Mouse (Mus musculus): ENCODE measurements around the gene Scrn1.
A peak's percentile ranks its signal among the peaks of the same experiment; 100 is the strongest.

The Scrn1 gene

DNA sequence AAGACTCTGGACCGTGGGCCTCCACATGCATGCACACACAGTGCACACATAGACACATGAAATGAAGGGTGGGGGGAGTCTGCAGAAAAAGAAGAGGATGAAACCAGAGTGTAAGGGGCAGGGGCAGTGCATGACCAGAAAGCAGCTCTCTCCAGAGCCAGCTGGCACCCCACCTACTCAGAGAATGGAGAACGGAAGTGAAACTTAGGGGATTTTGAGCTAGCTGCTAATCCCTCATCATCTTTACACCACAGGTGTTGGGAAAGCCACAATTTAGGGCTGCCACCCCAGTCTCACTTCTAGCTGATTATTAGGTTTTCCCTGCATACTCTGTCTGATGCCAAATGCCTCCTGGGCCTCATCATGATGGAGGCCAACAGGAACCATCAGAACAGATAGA is 36.1 kb downstream of the Scrn1 start:
- DNase-seq (ENCODE audit: low spot score) = no peak

DNA sequence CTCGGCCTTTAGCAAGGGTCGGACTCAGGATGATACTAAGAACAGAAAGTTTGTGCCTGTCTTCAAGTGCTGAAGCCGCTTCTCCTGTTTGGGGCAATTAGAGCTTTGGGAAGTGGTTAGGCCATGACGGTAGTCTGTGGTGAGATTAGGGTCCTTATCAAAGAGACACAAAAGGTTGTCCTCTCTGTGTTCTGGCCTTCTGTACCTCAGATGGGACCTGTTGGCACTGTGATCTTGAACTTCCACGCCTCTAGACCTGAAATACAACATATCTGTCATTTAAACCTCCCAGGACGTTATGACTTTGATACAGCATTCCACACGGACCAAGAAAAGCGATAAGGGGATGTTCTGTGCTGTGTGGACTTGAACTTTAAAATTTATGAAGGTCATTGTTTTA is 37.6 kb downstream of the Scrn1 start:
- no peak for DNase-seq (ENCODE audit: low spot score)

DNA sequence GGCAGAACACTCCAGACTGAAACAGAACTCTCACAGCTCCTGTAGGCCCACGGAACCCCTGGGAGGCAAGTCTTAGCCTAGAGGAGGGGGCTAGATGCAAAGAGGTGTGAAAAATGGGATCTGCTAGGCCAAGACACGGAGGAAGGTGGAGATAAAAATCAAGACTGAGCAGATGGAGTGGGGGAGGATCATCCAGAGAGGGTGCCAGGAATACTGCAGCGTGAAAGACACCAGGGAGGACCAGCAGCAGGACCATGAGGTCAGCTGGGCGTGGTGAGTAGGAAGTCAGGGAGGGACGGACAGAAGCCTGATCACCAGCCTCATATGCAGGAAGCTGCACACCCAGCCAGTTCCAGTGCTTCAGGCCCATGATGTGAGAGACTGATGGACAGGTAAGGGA is 47.5 kb downstream of the Scrn1 start:
- DNase-seq (ENCODE audit: low spot score) = no peak

DNA sequence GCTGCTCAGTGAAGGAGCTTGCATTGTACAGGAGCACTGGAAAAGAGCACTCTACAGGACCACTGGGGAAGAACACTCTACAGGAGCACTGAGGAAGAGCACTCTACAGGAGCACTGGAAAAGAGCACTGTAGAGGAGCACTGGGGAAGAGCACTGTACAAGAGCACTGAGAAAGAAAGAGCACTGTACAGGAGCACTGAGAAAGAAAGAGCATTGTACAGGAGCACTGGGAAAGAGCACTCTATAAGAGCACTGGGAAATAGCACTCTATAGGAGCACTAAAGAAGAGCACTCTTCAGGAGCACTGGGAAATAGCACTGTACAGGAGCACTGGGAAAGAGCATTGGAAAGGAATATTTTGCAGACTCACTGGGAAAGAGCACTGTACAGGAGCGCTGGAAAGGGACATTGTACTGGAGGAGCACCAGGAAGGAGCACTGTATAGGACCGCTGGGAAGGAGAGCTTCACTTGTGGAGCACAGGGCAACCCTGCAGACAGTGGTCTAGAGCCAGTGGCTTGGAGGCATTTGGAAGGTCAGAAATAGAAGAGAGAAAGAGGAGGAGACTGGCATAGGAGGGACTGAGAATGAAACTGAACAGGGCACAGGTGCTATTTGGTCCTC is 49.7 kb downstream of the Scrn1 start:
- DNase-seq (ENCODE audit: low spot score) = no peak

DNA sequence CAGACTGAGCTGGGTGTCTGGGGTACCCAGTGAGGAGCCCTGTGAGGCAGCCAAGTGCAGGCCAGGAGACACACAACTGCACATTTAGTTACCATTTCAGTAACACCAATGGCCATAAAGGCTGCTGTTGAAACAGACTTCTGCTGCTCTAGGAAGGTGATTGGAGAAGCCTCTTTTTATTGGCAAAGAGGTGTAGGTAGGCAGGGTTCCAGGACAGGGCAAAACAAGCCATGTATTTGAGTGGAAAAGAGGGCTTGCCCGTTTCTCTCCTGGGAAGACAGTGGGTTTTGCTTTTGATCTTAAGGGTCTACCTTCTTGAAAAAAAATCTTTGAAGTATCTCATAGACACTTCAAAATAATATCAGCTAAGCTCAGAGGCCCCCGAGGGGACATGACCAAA is 54.0 kb downstream of the Scrn1 start:
- no peak for DNase-seq (ENCODE audit: low spot score)

DNA sequence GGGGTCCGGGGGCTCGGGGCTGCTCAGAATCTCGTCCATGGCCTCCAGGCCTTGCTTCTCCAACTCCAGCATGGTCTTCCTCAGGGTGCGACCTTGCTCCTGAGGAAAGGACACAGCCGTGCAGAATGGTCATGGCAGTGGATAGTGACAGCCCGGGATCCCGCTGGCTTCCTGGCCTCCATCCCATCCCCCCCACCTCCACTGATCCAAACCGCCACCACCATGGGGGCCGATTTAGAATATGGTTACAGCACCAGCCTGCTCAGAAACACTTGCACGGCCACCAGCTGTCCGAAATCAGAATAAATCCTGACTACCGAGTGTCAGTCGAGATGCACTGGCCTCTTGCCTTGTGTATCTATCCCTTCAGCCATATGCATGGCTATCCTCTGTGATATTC is 57.0 kb downstream of the Scrn1 start:
- no peak for DNase-seq (ENCODE audit: low spot score)

DNA sequence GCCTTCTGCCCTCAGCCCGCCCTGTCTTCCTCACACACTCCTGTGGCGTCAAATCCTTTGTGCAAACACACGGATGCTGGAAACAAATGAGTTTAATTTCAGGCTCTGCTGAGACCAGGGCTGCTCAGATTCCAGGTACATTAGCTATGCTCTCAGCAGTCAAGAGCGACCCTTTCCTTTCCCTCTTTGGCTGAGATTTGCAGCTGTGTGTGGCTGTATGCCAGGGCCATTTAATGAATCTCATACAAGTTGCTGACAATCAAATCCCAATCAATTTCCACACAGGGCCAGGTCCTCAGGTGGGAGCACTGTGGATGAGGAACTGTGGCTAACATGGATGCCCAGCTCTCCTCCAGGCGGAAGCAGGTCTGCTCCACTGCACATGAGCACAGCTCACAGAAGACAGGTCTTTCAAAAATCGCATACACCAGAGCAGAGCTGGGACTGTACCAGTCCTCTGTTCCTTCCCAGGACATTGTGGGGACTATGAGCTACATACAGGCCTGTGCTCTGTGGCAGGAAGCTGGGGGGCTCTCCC is 58.0 kb downstream of the Scrn1 start:
- no peak for DNase-seq (ENCODE audit: low spot score)

DNA sequence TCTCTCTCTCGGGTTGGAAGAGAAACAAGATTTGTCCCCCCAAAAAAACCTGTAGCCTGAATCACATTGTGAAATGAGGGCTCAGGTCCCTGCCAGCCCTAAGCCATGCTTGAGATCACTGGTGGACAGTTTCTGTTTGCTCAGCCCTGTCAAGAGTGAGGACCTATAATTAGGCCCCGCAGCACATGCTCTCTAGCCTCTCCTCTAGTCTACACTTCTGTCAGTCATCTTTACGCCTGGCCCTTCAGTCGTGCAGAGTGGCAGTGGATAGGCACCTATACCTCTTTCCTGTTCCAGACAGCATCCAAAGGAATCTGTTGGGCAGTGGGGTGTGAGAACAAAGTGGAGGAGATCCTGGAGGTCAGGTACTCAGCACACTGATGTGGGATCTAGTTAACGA is 58.5 kb downstream of the Scrn1 start:
- no peak for DNase-seq (ENCODE audit: low spot score)

DNA sequence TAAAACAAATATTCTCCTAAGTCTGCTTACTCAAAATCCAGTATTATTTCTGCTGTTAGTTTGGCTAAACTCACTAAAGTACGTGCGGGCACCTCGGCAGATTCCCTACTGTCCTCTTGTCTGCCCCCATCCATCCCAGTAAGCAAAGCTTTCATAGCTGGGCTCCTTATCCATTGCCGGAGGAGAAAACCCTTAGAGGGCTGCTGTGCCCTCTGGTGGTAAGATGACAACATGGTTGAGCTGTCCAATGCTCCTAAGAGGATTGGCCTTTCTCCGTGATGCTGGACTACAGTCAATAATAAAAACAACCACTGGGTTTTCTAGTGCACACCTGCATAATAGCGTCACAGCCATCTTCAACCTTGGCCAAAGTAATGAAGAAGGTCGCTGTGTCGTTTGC is 59.3 kb downstream of the Scrn1 start:
- DNase-seq (ENCODE audit: low spot score) = peak; percentile 60

DNA sequence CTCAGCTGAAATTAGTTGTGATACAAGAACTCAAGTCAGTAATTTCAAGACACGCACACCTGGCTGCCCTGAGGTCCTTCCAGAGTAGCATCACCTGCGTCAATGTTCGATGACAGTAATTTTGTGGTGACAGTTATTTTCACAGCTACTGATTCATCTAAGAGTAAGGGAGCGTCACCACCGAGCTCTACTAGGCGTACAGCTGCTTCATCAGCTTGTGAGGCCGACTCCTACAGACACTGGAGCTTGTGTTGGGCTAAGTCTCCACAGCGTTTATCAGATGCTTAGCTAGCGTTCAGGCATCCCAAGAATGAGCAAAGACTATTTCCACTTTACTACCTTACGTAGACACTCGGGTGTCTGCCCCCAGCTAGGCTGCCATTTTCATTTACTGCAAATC is 60.0 kb downstream of the Scrn1 start:
- DNase-seq (ENCODE audit: low spot score) = no peak

DNA sequence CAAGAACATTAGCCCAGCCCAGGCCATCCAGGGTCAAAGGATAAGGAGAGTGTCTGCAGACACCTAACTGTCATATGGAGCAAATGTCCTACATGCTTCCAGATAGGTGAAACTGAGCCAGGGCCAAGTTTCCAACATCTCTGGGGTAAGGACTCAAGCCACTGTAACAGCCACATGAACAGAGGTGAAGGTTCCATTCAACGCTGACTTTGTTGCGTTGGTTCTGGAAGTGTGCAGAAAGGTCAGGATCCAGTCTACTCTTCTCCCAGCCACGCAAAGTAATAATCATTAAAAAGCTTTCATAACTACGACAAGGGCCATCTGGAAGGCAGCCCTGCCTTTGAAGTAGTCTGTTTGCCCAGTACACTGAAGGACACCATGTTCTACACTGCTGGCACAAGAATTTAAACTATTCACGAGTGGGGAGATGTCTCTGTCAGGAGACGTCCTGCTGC is 63.6 kb downstream of the Scrn1 start:
- DNase-seq (ENCODE audit: low spot score) = no peak

DNA sequence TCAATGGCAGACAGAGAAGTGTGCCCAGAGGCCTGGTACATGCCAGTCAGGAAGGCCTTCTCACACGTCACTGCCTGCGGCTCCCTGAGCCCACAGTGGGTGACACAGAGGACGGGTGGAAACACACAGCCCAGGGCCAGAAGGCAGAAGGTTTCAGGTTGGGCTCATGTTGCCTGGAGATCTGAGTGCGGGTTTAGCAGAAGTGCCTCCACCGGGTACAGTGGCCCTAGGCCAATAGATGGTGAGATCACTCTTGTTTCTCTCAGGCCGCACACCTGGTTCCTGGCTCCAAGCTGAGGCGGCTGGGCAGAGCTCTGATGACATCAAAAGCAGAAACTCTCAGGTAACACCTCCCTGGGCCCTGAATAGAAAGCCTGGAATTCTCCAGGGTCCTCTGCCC is 70.1 kb downstream of the Scrn1 start:
- DNase-seq (ENCODE audit: low spot score) = no peak

DNA sequence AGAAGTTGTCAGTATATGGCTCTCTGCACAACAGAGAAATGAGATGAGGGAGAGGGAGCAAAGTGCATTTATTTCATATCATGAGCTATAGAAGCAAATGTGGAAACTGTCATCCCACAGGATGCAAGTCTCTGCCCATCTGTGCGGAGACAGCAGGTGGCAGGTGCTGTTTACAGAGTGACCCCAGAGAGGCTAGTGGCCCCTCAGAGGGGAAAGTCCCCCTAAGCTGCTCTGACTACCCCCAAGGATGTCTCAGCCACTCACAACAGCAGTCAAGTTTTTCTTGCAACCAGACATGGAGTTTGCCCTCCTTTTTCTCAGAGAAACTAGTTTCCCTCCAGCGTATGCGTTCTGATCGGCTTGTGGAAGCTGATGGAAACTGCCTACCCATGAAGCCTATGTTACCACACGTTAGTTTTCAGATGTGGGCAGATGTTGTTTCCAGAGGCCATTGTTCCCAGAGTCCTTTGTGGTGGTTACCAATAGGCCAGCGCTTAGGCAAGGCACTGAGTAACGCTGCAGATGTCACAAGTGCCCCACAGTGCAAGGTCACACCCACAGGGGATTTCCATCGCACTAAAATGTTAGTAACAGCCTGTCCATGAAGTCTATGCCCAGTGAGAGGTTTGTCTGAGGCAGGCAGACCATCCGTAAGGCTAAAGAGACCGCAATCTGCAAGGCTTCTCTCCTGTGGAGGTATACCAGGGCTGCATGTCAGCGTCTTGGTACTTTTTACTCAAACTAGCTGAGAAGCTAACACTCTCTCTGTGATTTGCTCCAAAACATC is 71.5 kb downstream of the Scrn1 start:
- DNase-seq (ENCODE audit: low spot score) = no peak

DNA sequence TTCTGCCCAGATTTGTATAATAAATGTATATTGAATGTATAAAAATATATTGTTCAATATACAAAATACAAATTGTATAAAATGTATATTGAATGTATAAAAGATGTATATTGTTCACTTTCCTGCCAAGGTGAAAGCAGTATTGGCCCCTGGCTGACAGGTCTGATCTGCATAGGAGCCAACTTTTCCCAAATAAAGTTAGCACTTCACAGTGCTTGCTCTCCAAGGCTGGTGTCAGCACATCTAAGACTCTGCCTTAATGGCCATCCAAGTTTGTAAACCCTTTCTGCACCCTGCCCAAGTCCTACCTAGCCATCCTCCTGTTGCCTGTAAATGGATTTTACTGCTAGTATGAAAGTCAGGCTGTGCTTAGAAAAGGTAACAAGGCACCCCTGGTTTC is 72.2 kb downstream of the Scrn1 start:
- DNase-seq (ENCODE audit: low spot score) = no peak

DNA sequence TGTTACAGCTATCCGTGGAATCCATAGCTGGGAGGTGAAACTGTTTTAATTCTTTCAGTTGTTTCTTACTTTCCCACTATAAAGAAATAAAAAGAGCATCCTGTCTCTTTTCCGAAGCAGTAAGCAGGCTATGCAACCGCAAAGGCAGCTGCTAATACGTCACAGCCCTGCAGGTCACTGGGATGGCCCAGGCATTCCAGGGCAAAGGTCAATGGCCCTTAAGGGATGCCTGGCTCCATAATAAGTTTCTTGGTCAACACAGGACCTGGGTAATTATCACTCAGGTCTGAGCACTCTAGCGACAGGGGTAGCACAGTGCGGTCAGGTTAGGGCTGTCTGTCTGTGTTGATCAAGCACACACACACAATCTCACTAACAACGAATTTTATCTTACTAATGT is 75.2 kb downstream of the Scrn1 start:
- DNase-seq (ENCODE audit: low spot score) = no peak

DNA sequence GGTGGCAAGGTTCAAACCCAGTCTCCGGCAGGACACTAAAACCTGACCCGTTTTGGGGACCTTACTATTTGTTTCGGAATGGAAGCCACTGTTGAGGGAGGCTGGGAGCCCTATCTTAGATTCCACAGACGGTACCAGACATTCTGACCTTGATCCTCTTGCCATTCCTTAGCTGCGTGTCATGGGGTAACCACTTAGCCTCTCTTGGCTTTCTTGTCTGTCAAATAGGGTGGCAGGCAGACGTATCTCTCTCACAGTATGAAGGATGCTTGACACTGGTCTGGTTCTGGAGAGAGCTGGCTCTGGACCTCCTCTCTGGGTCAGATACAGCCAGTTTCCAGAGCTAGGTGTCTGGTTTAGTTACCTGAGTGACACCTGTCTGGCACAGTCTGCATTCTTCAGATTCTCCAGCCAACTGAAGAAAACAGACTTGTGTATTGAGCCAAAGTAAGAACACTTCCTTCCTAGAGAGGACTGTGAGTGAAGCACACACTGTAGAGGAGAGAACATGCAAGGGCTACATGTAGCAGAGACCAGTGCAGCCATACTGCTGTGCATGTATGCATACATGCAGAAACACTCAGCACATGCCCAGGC is 80.2 kb downstream of the Scrn1 start:
- no peak for DNase-seq (ENCODE audit: low spot score)

DNA sequence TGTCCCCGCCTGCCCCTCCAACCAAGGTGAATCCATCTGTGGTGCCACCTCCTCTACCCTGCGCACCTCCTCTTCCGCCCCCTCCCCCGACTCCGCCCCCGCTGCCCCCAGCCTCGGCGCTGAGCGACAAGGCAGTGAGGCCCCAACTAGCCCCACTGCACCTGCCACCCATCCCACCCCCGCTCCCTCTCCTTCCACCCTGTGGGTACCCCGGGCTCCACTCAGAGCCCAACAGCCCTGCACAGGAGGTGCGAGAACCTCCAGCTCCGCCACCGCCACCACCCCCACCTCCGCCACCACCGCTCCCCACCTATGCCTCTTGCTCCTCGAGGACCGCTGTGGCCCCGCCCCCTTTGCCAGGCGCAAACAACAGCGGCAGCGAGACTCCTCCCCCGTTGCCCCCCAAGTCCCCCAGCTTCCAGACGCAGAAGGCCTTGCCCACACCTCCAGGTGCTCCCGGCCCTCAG is 80.8 kb downstream of the Scrn1 start:
- DNase-seq (ENCODE audit: low spot score) = no peak

DNA sequence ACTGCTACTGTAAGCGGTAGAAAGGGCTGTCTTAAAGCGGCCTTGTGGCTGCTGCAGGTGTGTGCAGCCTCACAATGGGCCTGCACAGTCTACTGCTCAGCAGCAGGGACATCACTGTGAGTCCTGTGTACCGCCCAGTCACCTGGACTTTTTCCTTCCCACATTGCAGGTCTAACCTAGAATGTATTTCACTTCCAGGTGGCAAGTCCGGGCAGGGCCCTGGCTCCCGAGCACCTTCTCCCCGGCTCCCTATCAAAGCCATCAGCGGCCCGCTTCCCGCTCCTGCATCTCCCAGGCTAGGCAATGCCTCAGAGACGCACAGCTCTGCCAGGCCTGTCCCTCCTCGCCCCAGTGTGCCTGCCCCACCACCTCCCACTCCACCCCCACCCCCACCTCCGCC is 81.3 kb downstream of the Scrn1 start:
- DNase-seq (ENCODE audit: low spot score) = no peak

DNA sequence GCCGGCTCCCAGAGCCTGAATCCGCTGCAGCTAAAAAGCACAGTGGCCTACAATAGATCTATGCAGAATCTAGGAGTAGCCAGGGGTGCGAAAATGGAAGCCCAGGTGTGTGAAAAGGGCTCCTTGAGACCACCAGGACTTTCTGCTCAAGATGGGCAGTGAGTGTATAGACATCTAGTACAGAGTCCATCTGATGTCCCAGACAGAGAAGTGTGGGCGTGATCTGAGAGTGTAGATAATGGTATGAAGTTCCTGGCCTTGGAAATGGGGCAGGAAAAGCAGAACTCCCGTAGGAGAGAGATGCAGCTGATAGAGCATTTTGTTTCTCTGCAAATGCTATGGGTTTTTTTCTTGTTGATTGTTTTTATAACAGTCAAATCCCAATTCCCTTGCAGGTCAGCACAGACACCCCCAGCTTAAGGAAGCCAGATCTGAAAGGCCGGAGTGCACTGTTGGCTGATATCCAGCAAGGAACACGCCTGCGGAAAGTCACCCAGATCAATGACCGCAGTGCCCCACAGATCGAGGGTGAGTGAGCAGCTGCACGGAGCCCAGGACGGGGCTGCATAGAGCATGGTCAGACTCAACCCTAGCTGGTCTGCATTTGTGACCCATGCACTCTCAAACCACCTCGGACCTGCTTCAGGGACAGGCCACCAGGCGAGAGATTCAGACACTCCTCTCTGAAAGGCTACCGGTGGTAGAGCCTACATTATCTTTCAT is 84.7 kb downstream of the Scrn1 start:
- DNase-seq (ENCODE audit: low spot score) = no peak

DNA sequence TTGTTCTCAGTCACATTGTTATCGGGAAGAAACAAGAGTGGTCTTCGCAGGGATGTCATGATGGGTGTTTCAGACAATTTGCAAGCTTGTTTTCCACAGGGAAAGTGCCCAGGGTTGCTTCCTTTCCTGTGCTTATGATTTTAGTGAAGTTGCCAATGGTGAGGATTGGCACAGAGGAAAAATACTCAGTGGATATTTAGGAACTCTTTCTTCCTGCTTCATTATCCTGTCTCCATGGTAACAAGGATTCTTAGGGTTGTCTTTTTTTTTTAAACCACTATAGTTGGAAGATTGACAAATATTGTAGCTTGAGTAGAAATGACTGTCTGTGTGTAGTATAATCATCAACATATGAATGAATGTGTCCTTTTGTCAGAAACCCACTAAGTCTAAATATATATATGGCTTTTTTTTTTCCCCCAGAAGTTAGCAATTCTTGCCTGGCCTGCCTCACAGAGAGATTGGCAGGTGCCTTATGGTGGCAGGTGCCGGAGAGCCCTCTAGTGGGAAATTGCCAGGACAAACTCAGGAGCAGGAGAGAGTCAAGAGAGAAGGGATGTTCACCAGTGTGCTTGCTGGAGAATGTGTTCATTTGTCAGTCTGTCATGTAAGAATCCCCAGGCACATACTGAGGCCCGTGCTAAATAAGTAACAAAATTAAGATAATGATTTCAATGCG is 87.5 kb downstream of the Scrn1 start:
- no peak for DNase-seq (ENCODE audit: low spot score)

DNA sequence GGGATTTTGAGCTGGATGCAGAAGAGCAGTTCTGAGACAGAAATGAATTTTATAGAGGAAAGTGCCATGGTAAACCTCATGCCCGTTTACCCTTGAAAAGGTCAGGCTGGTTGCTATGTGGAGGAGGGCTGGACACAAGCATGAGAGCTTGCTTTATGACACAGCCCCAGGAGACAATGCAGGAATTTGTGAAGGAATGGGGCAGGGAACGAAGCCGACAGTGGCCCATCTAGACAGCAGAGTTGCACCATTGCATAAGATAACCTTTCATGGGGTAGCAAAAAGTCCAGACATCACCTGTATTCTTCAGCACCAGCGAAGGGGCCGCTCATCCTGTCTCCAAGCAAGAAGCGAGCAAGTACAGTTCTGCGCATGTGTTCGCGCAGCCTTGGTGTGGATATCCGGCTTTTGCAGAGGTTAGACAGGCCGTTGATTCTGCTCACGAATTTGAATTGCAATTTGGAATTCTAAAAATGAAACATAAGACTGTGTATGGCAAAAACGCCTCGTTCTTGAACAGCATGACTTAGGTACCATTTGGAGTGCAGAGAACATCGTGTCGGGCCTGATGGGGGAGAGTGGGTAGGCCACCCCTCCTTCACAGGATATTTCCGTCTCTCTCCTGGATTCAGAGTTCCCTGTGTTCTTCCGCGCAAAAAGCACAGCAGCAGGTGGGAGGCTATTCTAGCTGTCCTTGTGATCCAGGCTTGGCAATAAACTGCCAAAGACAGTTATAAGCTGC is 90.2 kb downstream of the Scrn1 start:
- peak; percentile 72 for DNase-seq (ENCODE audit: low spot score)

Measured in layer of hippocampus, adult 11-12 months (tissue).